Mouse (Mus musculus) embryo, embryonic 11.5 days (tissue): ENCODE results near the gene Gm20741.

Experiments
- DNase-seq: peaks from one replicate; pipeline ENCODE4 v3.0.0-alpha.2; 2012; ENCODE audit warnings: low read depth, low spot score

Gene Gm20741

GRCm38 (mm10) chr16:88811827-88812226 lies at the start of gene Gm20741:
Gm20741 (minus strand) TSS chr16:88812220.
- no peak for DNase-seq

- peak; percentile 16 for DNase-seq
Measured at GRCm38 (mm10) chr16:88851450-88851849, 39.4 kb upstream of the Gm20741 start.

- no peak for DNase-seq
Measured at GRCm38 (mm10) chr16:88848558-88848957, 36.5 kb upstream of the Gm20741 start.

GRCm38 (mm10) chr16:88847363-88847762 lies 35.3 kb upstream of the Gm20741 start:
- DNase-seq, result no peak

- peak; percentile 16 for DNase-seq
Measured at GRCm38 (mm10) chr16:88826978-88827377, 15.0 kb upstream of the Gm20741 start.

GRCm38 (mm10) chr16:88826095-88826652 lies 14.2 kb upstream of the Gm20741 start, which contains the start of gene Krtap14:
Krtap14 (minus strand) TSS chr16:88826145.
- no peak for DNase-seq

- DNase-seq, result peak; percentile 9
Measured at GRCm38 (mm10) chr16:88823736-88824135, 11.7 kb upstream of the Gm20741 start.

GRCm38 (mm10) chr16:88820066-88820465 lies 8.0 kb upstream of the Gm20741 start, which contains the start of gene Krtap15:
Krtap15 (plus strand) TSS chr16:88820215.
- DNase-seq, result no peak

- no peak for DNase-seq
Measured at GRCm38 (mm10) chr16:88786786-88787185, 25.2 kb downstream of the Gm20741 start.

GRCm38 (mm10) chr16:88777596-88777995 lies 34.4 kb downstream of the Gm20741 start, which contains the start of gene Gm5965:
Gm5965 (plus strand) TSS chr16:88777896.
- DNase-seq, result no peak

- DNase-seq, result no peak
Measured at GRCm38 (mm10) chr16:88774106-88774505, 37.9 kb downstream of the Gm20741 start, which contains the start of gene 2310057N15Rik. 2310057N15Rik (minus strand) TSS chr16:88774206.
